ENCODE assay signal across 8 mouse cellular contexts in the genomic region with DNA sequence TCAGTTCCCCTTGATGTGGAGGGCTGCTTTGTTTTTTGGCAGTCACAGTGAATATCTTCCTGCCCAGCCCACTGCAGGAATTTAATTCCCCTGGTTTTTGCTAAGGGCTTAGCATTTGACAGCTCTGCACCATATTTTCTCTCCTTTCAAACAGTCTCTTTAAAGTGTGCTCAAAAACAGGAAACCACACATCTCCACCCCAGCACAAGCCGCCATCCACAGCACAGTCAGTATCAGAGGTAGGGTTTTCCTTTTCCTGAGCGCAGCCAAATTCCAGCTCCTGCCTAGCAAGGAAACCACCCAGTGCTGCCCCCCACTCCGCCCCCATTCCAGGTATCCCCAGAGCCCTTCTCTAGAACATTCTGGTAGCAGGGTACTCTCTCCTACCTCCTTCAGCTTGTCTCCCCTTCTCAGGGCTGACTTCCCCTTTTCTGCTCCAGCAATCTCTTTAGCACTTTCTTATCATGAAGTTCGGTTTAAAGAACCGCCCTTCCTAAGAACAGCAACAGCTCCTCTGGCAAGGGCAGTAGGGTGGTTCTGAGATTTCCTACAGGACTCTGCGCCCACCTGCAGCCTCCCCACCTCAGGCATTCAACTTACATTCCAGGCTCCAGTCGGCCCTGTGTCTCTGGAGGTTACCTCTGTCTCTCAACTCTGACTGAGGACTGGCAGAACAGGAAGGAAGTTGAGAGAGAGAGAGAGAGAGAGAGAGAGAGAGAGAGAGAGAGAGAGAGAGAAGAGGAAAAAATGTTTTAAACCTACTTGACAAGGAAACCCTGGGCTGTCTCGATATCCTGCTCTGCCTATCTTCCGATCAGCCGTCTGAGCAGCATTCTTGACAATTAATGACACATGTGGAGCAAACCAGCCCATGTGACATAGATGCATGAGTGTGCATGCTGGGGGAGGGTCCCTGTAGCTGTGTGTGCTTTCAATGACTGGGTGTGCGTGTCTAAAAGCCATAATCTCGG. TPM values are rescaled to one million over a fixed set of nuclear protein-coding genes. Genes with fewer than 3 reads are reported as not detected.
A peak's percentile ranks its signal among the peaks of the same experiment; 100 is the strongest.
DNase-seq lines count a peak whose midpoint lies in the region; ATAC-seq and TF ChIP-seq lines count a peak whose summit lies in the region.

A gene (minus strand): TSS at position 849 of the 971 bp plus-strand sequence.

- H3K9ac ChIP-seq in heart, embryonic 12.5 days: peak within 1 kb of the TSS; percentile 61
- H3K9ac ChIP-seq in kidney, embryonic 15.5 days: peak within 1 kb of the TSS; percentile 41

- 18% methylated on average over 12 of the region's 12 CpGs for WGBS in heart, embryonic 12.5 days
- WGBS in kidney, embryonic 15.5 days: 33% methylated on average over 12 of the region's 12 CpGs

- peak within 1 kb of the TSS; percentile 90 for H3K27ac ChIP-seq in cortical plate, adult 2 months (ENCODE audit: insufficient read depth, low read length)
- H3K27ac ChIP-seq in heart, embryonic 12.5 days (ENCODE audit: poor library complexity, severe bottlenecking): peak within 1 kb of the TSS; percentile 91
- H3K27ac ChIP-seq in kidney, embryonic 15.5 days: peak within 1 kb of the TSS; percentile 95

- H3K4me1 ChIP-seq in cortical plate, adult 2 months (ENCODE audit: control insufficient read depth, insufficient read depth, low read length): peaks cover 3% of the 10 kb centered on the region
- peaks cover 49% of the 10 kb centered on the region for H3K4me1 ChIP-seq in heart, embryonic 12.5 days (replicated peaks)
- peaks cover 36% of the 10 kb centered on the region for H3K4me1 ChIP-seq in kidney, embryonic 15.5 days

- no peak for TF ChIP-seq CTCF in cortical plate, adult 2 months (IDR thresholded peaks at IDR 0.05; ENCODE audit: extremely low read depth, insufficient read depth, low read length)

- H3K36me3 ChIP-seq in heart, embryonic 12.5 days: no peaks in the 10 kb centered on the region
- no peaks in the 10 kb centered on the region for H3K36me3 ChIP-seq in kidney, embryonic 15.5 days

- peak; percentile 60 for ATAC-seq in heart, embryonic 12.5 days (ENCODE audit: insufficient number of reproducible peaks, low FRiP score)
- peak; percentile 61 for ATAC-seq in kidney, embryonic 15.5 days (replicated peaks; ENCODE audit: low FRiP score)

- TF ChIP-seq POLR2A in cortical plate, adult 2 months (IDR thresholded peaks at IDR 0.05; ENCODE audit: extremely low read depth, insufficient read depth, low read length): no peak

- H3K9me3 ChIP-seq in heart, embryonic 12.5 days (replicated peaks): no peaks in the 10 kb centered on the region
- H3K9me3 ChIP-seq in kidney, embryonic 15.5 days (replicated peaks): no peaks in the 10 kb centered on the region

- H3K27me3 ChIP-seq in heart, embryonic 12.5 days (replicated peaks): no peaks in the 10 kb centered on the region
- no peaks in the 10 kb centered on the region for H3K27me3 ChIP-seq in kidney, embryonic 15.5 days

- peak within 1 kb of the TSS; percentile 57 for H3K4me2 ChIP-seq in heart, embryonic 12.5 days
- H3K4me2 ChIP-seq in kidney, embryonic 15.5 days: peak within 1 kb of the TSS; percentile 41

- no peak within 1 kb of the TSS for H3K4me3 ChIP-seq in cortical plate, adult 2 months (ENCODE audit: insufficient read depth, low read length)
- peak within 1 kb of the TSS; percentile 32 for H3K4me3 ChIP-seq in heart, embryonic 12.5 days
- H3K4me3 ChIP-seq in kidney, embryonic 15.5 days (replicated peaks): peak within 1 kb of the TSS; percentile 21

- peak; percentile 32 for DNase-seq in 3134 (ENCODE audit: extremely low read depth, insufficient read length, low spot score)
- DNase-seq in CD4-positive, CD25-positive, alpha-beta regulatory T cell, adult 2 months (ENCODE audit: low read depth, low spot score): peak; percentile 81
- peak; percentile 47 for DNase-seq in lung, postnatal 36 days
- peak; percentile 67 to 74 for DNase-seq in spleen, postnatal 36 days (ENCODE audit: low spot score in 2 of 2)
- no peak for DNase-seq in frontal cortex, postnatal 25 days (ENCODE audit: low spot score in 2 of 2)

RNA-seq across cellular contexts. Expression of the gene that starts here (rescaled TPM):
- 23.5 and 25.7 TPM in 2 replicates for polyA plus RNA-seq in cortical plate, adult 2 months (2012; rRNA removed)
- 93.8 and 99.8 TPM in 2 replicates for polyA plus RNA-seq in heart, embryonic 12.5 days (2016; fragmentation: Nextera tagmentation; extraction: Ambion mirVana)
- 62.1 and 63.8 TPM in 2 replicates for polyA plus RNA-seq in kidney, embryonic 15.5 days (2015; fragmentation: Nextera tagmentation; extraction: Ambion mirVana)

Comparison
In these comparisons a context has a peak if more than half of its experiments do, and no peak if none do; other contexts are left out.
1. DNase-seq: peak in 3134 (single experiment), CD4-positive, CD25-positive, alpha-beta regulatory T cell, adult 2 months (single experiment), lung, postnatal 36 days (single experiment) and spleen, postnatal 36 days (2 of 2); none in frontal cortex, postnatal 25 days (0 of 2).
2. Peak in every context shown above with its lines, with median percentiles within 50 percentile points of each other: H3K27ac ChIP-seq.